Mouse (Mus musculus) lung, postnatal 36 days (tissue): ENCODE measurements around the gene Wnt16.
A peak's percentile ranks its signal among the peaks of the same experiment; 100 is the strongest.
"Not testable (repeated sequence)": the region's sequence is repeated elsewhere in the genome, so short reads cannot be mapped to it uniquely, and the experiment has no call there.

Experiments
- DNase-seq: peaks from one replicate; pipeline ENCODE4 v3.0.0; 2022; ENCODE audit warnings: mixed read lengths

Gene Wnt16

GRCm38 (mm10) chr6:22288004-22288736, at the start of gene Wnt16:
Gene Wnt16, plus strand, starts transcription at chr6:22288227.
- no peak for DNase-seq

DNA sequence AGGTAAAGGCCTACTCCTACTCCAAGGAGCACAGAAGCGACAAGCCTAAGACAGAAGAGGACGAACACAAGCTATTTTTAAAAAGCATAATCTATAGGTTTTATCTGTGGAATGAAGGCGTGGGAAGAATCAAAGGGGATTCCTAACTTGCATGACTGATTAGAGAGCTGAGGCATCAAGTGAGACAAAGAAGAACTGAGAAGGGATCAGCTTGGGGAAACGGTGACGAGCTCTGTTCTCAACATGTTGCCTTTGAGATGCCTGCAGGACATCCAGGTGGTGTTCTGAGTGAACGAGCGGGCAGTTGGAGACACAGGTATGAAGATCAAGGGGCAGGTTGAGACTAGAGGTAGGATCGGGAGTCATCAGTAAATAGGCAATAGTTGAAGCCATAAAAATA, 44.7 kb upstream of the Wnt16 start:
- no peak for DNase-seq

- DNase-seq = no peak
Observed at GRCm38 (mm10) chr6:22246696-22247095, 41.3 kb upstream of the Wnt16 start.

DNA sequence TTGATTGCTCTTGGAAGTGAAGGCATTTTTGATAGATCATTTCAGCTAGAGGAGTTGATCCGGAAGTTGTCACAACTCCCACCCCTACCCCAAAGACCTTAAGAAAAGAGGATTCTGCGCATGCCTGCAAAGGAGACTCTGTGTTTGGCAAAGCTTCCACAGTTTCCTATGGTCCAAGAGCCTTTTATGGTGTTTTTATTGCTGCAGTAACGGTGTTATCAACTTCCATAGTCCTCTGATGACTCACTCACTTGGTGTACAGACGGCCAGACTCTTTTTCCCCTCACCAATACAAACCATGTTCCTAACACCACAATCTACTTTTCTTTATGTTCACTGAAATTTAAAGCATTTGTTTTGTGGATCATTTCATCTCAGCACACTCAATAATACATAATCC, 29.2 kb upstream of the Wnt16 start:
- DNase-seq = no peak

DNA sequence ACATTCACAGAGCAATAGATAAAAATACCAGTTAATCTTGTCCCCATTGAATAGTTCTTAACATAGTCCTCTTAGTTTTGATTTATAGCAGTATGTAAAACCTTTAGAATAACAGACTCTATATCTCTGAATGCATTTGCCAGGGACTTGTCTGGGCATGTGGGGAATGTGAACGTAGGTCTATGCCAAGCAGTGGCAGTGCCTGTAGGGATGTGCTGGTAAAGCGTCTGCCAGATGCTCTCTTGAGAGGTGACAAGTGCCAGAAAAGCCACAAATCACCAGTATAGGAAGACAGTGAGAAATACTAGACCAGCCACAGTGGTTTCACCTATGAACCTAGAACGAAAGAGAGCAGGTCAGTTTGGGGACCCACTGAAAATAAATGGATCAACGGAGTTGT, 25.5 kb upstream of the Wnt16 start:
- no peak for DNase-seq

- DNase-seq = not testable (repeated sequence)
Observed at GRCm38 (mm10) chr6:22264094-22264493, 23.9 kb upstream of the Wnt16 start.

DNA sequence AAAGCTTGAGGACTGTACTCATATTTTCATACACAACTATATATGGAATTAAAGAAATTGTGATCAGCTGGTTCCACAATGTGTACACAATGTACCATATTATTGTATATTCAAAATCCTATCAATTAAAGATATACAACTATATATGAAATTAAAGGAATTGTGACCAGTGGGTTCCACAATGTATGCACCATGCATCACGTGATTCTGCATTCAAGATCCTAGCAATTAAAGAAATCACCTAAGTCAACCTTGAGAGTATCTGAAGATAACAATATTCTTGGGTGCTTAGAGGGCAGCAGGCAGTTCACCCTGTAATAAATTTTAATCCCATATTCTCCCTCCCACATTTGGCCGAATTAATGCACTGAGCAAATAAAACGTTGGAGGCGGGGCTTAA, 22.0 kb upstream of the Wnt16 start:
- DNase-seq = no peak

- DNase-seq = no peak
Observed at GRCm38 (mm10) chr6:22267807-22268667, 20.0 kb upstream of the Wnt16 start.

- DNase-seq = no peak
Observed at GRCm38 (mm10) chr6:22268677-22269076, 19.4 kb upstream of the Wnt16 start.

DNA sequence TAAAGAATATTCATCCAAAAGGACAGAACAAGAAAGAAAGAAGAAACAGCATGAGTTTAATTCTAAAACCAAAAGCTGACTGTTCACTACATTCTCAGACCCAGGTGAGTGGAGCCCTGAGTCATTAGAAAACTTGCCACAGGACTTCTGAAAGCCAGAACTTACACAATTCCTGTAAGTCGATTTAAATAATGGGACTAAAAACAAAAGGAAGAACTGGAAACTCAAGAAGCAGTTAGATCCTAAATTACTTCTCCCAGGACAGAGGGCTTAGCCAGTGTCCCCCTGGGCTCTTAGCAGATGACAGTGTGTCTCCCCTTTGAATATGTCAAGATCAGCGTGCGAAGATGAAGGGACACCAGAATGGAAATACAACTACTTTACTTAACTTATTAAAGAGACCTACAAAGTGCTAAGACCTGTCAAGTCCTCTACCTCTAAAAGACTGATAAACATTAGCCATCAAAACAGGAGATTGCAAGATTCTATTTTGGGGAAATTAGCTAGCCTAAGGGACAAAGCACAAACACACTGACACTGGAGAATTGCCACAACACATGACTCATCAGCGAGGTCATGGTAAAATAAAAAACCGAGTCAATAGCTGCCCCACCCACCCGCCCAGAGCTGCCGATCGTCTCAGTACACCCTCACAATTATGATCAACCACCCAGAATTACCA, 18.0 kb upstream of the Wnt16 start:
- DNase-seq = peak; percentile 26

- DNase-seq = no peak
Observed at GRCm38 (mm10) chr6:22277941-22278340, 10.1 kb upstream of the Wnt16 start.

DNA sequence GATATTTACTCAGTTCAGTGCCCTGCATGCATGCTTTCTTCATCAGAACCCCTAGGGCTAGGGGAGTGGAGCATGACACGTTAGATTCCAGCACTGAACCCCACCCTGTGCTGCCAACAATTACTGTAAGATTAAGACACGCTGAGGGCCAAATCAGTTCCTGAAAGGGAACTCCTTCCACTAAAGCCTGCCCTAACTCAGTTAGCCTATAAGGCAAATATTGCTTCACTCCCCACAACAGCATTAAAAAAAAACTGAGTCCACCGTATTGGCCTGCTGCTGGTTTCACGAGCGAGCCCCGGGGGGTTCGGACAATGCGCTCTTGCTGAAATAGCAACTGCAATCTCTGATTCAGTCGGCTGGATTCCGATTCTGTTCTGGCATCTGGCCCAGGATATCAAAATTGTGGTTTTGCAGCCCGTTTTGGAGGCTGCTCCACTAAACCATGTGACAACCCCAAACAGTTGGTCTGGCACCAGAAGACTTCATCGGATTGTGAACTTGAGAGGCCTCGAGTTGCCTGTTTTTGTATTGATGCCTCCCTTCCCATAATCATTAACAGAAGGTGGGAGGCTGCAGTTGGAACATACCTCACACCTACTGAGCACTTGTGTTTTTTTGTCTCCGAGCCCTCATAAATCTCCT, 7.7 kb upstream of the Wnt16 start:
- DNase-seq = peak; percentile 51

- DNase-seq = no peak
Observed at GRCm38 (mm10) chr6:22282405-22282804, 5.6 kb upstream of the Wnt16 start.

GRCm38 (mm10) chr6:22288737-22289460, 872 bp downstream of the Wnt16 start:
- peak; percentile 21 for DNase-seq

- no peak for DNase-seq
Observed at GRCm38 (mm10) chr6:22289461-22290021, 1.5 kb downstream of the Wnt16 start.

DNA sequence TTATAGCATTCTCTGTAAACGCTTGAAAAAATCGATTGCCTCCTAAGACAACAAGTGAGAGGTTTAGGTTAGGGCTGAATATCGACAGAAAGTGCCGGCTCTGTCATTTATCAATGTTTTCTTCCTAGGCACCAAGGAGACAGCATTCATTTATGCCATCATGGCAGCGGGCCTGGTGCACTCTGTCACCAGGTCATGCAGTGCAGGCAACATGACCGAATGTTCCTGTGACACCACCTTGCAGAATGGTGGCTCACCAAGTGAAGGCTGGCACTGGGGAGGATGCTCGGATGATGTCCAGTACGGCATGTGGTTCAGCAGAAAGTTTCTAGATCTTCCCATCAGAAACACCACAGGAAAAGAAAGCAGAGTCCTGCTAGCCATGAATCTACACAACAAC, 2.8 kb downstream of the Wnt16 start:
- DNase-seq = no peak

- DNase-seq = no peak
Observed at GRCm38 (mm10) chr6:22292056-22292455, 4.0 kb downstream of the Wnt16 start.

GRCm38 (mm10) chr6:22293922-22294321, 5.9 kb downstream of the Wnt16 start:
- no peak for DNase-seq

DNA sequence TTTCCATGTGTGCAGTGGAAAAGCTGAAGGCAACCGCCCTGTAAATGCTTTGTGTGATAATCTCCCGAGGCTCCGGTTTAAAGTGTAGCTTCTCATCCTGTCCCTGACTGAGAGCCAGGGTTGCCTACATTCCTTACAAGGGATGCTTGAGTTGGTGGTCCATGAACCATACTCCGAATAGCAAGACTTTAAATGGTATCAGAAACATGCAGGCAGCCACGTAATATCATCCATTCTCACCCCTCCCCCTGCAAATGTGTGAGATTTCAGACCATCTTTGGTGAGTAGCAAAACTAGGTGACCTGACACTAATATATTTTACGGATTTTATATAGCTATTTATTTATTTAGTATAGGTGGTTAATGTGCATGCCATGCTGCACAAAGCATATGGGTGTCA, 9.0 kb downstream of the Wnt16 start:
- no peak for DNase-seq

GRCm38 (mm10) chr6:22298059-22298458, 10.0 kb downstream of the Wnt16 start:
- DNase-seq = no peak

DNA sequence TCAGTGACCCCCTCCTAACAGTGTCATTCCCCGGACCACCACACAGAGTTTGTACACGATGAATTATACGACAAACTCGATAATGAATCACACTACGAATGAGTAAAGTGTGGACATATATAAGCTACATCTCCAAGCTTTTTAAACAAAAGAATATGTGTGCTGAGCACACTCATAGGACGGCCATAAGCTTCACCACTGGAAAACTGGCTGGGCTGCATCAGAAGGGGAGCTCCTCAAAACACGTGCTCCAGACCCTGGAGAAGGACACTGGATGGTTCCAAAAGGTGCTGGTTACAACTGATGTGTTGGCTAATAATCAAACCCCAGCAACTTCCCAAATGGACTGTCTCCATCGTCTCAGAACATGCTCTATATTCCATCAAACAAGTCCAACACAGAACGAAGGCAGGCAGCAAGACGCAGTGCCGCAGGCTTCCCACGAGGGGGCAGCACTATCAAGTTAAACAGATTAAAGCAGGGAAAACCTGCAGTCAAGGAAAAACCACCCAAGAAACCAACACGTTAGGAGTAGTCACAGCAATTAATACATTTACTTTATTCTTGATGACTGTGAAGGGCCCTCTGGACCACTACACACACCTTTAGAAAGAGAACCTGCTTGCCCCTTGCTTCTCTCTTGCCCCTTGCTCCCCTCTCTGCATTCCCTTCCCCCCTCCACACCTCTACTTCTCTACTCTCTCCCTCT, 37.5 kb downstream of the Wnt16 start:
- DNase-seq = peak; percentile 89
